Mouse (Mus musculus) left cerebral cortex, adult 11 months (tissue): ENCODE data around the gene Coro2b.
"Not testable (repeated sequence)": the region's sequence is repeated elsewhere in the genome, so short reads cannot be mapped to it uniquely, and the experiment has no call there.

Source experiments
- DNase-seq: peaks from one replicate; pipeline ENCODE4 v3.0.0; 2022; ENCODE audit warnings: low spot score

Coro2b gene

DNA sequence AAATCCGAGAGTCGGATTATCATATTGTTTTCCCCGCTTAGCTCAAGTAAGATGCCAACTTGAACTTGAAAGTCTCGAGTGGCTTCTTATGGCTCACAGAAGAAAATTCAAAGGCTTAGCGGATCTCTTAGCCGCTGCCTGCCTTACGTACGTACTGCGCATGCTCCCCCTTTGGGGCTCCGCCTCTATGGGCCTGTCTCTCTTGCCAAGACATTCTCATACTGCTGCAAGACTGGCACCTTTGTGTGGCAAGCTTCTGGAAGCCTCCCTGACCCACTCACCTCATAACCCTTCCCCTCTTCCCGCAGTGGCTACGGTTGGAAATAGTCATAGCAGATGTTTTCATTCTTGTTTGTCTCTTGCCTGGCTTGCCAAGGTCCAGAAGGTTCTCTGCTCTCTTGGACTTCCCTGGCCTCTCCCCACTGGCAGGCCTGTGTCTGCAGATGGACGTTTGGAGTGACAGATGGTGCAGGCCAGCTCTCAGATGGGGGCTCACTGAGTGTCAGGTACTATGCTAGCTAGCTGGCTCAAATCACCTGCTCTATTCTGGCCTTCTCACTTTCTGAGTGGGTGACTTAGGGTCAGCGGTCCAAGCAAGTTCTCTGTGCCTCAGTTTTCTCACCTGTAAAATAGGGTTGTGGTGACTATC, 65.2 kb downstream of the Coro2b start:
- DNase-seq = no peak

DNA sequence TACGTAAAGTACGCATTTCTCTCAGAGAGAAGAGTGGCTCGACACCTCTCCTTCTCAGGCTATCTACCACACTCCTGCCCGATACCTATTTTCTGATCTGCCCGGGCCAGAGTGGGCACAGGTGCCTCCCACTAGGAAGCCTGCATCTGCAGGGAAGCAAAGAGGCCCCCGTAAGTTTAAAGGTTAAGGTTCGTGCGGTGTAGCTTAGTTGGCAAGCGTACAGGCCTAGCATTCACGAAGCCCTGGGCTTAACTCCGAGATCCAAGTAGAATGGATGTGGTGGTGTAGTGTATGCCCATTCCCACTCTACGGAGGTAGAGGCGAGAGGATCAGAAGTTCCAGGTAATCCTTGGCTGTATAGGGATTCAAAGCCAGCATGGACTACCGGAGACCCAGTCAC, 65.8 kb downstream of the Coro2b start:
- DNase-seq = no peak

DNA sequence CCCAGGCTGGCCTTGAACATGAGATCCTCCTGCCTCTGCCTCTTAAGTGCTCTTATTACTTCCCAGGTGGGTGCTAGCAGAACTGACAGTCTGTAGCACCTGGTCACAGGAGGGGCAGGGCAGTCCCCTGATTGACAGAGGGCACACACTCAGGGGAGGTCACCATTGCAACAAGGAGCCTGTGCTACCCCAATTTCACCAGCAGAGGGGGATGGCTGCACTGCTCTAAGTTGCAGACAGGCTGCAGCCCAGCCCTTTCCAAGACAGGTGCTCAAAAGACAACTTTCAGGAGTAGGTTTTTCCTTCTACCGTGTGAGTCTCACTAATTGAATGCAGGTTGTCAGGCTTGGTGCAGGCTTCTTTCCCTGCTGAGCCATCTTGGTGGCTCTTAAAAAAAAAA, 66.4 kb downstream of the Coro2b start:
- DNase-seq = peak; percentile 76

DNA sequence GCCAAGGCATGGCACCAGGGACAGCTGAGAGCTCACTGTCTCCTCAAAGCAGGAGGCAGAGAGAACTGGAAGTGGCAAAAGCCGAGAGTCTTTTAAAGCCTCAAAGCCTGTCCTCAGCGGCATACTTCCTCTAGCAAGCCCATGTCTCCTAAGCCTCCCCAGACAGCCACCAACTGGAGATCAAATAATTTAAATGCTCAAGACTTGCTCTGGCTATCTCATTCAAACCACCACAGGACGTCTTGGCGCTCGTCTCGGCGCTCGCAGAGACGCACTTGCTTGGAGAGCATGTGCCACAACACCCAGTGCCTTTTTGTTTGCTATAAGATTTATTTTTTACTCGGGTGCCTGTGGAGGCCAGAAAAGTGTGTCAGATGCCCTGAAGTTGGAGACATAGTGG, 67.1 kb downstream of the Coro2b start:
- DNase-seq = no peak

DNA sequence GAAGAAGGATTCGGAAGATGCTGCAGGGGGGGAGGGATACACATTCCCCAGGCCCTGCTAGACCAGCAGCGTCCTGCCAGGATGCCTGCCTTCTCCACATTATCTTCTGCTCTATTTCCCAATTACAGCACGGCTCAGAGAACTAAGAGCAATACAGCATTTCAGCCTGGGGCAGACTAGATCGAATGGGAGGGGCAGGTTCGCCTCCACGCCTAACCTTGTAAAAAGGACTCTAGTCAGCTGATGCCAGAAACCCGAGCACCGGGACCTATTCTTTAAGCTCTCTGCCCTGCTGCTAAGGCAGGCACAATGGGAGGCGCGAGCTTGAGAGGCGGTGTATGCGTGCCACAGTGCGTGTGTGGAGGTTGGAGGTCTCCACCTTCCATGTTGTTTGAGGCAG, 67.7 kb downstream of the Coro2b start:
- no peak for DNase-seq

DNA sequence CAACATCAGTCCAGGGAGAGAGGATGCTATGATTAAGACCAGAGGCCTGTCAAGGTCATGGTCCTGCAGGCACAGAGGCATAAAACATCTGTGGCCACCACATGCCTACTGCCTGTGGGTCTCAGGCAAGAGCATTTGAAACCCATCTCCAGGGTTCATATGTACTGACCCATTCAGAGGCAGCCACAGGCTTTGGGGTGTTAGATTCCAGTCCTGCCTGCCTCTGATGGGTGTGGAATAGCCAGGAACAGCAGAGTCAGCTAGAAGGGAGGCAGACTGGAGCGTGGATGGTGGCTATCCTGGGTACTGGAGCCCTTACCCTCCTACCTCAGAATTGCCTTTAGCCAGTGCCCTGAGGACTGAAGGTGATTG, 69.4 kb downstream of the Coro2b start:
- no peak for DNase-seq

DNA sequence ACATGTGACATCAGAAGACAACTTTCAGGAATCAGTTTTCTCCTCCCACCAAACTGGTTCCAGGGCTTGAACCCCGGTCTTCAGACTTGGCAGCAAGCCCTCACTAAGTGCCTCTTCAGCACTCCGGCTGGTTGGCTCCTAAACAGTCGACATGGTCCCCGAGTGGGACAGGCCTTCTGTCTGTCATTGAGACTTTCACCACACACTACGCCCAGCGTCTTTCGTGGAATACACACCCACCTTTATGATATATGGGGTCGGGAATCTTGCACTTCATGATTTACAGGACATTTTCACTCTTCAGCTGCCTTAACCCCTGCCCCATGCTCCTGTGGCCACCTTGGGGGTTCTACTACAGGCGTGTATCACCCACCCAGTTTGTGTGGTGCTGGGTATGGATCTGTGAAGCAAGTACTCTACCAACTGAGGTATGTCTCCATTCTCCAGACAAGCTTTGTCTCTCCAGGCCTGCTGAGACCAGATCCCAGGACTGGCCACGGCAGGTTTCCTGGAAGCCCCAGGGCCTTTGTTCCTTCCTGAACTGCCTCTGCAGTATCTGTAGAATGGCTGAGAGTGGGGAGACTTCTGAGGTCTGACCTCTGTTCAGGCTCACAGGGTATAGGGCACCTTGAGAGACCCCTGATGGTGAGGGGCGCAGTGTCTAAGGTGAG, 70.0 kb downstream of the Coro2b start:
- no peak for DNase-seq

DNA sequence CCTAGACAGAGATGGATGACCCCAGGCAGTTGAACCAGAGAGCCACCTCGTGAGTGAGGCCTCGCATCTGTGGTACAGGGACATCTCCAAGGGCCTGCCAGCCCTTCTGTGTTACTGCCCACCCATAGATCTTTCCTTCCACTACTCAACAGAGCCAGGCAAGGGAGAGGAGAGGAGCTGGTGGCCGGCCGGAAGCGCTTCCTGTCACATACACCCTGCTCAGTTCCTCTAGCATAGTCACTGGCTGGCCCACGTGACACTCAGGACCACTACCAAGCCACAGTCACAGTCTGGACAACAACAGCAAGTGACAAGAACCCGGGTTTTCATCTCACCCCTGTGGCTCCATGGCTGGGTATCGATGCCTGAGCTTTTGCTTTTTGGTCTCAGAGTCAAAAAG, 70.8 kb downstream of the Coro2b start:
- no peak for DNase-seq

DNA sequence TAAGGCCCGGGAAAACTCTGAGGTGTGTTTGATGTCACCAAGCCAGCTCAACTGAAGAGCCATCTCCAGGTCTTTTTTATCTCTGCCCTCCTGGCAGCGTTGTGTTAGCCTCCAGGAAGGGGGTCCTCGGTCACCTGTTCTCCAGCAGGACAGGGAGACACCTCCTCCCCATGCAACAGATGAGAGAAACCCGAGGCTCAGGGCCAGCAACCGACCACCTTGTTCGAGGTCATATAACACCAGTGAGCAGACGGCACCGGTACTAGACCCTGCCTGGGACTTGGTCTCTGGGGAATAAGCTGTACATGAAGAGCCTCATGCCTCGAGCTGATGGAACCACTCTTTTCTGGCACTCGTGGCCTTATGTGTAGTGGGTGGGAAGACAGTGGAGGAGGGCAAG, 72.1 kb downstream of the Coro2b start:
- no peak for DNase-seq

DNA sequence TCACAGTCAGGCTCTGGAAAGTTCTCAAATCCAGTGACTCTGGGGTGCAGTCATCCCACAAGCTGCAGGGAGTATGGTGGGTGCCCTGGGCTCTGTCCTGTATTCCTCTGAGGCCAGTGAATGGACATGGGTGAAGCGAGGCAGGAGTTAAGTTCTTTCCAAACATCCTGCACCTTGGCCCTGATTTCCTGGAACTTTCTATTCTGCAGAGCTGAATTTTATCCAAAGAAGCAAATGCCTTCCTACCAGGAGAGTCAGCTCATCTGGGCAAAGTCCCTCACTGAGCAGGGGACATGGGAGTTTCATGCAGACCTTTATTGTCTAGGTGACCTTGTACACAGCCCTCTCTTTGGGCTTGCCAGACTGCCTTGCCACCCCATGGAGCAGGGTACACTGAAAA, 75.1 kb downstream of the Coro2b start:
- no peak for DNase-seq

DNA sequence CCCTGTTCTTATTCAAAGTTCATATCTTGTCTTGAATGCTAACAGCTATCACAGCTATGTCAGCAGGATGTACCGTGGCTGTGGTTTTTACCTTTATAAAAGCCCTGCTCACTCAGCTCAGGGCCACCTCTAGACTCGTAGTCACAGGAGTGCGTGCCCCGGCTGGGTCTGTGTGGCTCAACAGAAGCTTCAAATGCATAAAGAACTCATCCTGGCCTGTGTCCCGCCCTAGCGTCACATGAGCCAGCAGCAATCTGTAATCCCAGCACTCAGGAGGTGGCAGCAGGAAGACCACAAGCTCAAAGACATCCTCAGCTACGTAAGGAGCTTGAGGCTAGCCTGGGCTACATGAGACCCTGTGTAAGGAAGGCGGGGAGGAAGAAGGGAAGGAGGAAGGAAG, 75.7 kb downstream of the Coro2b start:
- no peak for DNase-seq

DNA sequence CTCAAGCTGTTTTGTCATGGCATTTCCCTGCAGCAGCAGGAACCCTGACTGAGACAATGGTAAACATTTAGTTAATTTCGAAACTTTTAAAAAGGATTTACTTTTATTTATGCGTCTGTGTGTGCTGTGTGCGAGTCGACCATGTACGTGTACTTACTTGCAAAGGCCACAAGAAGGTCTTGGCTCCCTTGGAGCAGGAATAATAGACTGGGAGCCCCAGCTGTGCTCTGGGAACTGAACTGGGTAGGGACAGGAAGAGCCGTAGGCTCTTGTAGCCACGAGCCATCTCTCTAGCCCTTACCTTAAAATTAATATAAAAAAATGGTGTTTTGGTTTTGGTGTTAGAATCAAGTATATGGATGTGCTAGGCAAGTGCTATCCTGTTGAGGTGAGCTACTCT, 76.8 kb downstream of the Coro2b start:
- DNase-seq = no peak

DNA sequence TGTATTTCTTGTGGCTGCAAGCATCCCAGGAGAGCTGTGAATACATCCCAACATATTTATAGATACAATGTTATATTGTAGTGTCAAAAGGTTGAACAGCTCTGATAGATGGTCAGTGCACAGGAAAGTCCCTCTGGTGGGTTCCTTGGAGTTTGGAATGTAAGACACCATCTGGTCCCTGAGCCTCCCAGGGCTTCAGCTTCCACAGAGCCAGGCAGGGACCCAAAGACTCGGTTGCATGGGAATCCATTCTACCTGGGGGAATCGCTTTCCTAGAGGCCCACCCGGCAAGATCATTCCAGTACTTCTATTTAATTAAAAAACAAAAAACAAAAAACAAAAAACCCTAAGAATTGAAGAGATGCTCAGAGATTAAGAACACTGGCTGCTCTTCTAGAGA, 78.4 kb downstream of the Coro2b start:
- DNase-seq = no peak

DNA sequence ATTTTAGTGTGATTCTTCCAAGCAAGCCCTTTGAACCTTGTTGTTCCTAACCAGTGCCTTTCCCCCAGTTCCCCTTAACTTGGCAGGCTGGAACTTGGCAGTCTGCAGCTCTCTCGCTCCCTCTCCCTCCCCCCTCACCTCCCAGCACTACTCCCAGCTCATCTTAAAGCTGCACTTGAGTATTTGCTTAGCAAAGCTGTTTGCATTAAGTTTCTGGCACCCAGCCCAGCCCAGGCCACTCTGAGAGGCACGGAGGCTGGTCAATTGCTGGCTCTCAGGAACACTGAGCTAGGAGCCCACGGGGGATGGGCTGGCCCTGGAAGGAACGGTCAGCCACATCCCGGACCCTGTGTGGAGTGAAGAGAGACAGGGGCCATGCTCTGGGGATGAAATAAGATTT, 80.8 kb downstream of the Coro2b start:
- DNase-seq = no peak

DNA sequence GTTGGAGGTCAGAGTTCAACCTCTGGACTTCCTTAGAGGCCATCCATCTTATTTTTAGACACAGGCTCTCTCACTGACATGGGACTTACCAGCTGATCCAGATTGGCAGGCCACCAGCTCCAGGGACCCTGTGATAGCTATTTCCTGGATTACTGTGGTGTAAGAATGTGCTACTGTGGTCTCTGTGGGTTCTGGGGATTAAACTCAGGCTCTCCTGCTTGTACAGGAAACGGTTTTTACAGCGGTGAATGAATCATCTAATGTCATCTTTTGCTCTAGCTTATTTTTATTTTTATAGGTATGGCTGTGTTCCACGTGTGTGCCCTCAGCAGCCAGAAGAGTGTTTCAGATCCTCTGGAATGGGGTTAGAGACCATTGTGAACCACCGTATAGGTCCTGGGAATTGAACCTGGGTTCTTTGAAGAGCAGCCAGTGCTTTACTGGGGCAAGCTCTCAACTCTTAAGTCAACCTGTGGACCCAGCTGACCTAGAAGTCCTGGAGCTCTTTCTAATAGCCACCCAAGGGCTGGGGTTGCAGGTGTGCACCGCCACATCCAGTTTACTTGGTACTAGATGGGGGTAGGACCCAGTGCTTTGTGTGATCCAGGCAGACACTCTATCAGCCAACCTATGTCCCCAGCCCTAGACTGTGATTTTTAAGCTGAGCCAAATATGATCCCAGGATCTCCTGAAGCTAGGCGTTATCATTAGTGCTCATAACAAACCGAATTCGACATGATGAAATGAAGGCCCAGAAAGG, 81.5 kb downstream of the Coro2b start:
- no peak for DNase-seq

DNA sequence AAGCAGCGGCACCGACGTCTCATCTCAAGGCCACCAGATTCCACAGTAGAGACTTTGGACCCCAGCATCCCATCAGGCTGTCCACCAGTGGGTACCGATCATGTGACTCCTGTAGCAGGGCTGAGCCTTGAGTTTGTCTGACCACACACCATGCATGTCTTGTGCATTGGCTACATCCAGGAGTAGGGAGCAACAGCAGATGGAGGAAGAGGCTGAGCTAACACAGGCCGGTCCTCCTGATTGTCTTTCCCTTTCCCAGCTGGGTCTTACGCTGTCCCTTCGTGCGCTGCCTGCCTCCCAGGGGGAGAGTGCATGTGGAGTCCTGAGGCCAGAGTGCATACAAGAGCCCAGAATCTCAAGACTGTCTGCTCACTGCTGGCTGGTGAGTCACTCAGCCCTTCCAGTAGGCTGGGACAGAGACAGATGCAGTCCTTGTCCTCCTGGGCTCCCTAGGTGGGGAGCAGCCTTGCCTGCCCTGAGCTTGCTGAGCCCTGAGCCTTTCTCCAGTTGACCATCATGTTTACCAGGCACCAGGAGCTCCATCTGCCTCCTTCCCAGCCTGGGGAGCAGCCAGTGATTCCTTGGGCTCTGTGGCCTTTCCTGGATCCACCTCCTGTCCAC, 84.4 kb downstream of the Coro2b start:
- DNase-seq = no peak

DNA sequence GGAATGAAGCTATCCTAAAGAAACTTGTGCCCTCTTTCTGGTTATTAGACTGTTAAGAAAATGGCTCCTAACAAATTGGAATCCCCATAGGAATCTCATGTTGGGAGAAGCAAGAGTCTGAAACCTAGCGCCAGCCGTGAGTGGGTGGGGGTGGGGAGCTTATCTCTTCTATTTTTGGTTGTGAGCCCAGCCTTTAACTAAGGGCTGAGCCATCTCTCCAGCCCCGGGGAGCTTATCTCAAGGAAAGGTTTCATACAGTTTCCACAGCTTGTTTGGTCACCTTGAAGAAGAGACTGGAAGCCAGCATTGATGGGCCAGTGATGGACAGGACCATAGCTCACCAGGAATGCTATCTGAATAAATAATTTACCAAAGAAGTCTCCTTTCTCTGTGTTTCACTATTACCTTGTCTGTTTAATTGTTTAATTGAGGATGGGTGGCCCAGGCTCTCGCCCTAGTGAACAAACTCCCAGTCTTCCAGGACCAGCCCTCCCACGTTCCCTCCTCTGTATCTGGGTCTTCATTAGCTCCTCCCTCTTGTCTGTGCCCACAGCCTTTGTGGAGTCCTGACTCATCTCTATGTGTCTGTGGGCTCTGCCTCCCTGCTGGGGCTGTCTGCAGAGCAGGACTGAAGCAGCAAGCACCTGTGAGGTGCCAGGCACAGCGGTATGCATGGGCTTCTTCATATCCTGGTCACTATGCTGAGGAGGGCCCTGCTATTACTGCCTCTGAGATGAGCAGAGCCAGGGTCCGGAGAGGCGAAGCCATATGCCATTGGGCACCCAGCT, 85.1 kb downstream of the Coro2b start:
- no peak for DNase-seq

DNA sequence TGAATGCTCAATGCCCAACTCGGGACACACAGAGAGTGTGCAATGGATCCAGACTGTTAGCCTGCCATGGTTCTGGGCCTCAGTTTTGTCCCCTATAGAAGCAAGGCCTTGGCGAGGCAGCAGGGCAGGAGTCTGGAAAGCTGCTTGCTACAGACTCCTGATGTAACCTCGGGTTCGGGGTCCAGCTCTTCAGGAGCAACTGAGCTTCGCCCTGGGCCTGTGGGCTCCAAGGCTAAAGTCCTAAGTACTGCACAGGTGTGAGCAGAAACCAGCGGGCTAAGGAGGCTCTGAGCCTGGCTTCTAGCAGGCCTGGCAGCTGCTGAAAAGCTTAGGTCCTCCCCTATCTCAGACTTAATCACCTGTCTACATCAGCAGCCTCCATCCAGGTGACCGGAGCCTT, 86.0 kb downstream of the Coro2b start:
- no peak for DNase-seq

DNA sequence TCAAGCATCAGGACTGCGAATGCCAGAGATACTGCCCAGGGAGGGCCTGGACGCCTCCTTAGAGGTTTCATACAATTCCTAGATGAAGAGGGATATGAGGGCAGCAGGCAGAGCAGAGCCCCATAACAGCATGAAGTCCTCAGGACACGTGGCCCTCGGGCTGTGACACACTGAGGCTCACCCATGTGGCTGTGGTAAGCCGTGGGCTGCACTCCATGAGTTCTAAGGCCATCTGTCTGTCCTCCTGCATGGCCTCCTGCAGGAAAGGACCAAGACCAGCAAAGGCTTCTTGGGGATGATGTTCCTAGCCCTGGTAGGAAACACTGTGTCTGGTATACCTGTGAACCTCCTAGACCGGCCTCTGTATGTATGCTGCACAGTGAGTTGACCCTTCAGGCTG, 86.5 kb downstream of the Coro2b start:
- no peak for DNase-seq

DNA sequence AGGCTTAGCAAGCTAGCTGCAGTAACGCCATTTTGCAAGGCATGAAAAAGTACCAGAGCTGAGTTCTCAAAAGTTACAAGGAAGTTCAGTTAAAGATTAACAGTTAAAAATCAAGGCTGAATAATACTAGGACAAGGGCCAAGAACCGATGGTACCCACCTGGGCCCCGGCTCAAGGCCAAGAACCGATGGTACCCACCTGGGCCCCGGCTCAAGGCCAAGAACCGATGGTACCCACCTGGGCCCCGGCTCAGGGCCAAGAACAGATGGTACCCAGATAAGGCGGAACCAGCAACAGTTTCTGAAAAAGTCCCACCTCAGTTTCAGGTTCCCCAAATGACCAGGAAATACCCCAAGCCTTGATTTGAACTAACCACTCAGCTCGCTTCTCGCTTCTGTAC, 89.5 kb downstream of the Coro2b start:
- not testable (repeated sequence) for DNase-seq

DNA sequence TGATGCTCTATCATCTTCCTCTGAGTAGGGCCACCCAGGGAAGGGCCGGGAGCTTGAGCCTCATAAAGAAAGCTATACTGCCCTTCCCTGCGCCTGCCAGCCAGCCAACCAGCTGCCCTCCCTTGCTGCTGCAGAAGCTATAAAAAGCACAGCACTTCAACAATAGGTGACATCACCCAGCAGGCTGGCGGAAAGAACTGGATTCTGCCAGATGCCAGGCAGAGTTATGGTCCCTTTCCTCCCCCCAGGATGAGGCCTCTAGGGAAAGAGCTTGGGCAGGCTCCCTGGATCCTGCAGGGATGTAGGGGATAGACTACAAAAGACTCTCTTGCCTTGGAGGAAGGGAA, 98.1 kb downstream of the Coro2b start:
- peak; percentile 73 for DNase-seq

DNA sequence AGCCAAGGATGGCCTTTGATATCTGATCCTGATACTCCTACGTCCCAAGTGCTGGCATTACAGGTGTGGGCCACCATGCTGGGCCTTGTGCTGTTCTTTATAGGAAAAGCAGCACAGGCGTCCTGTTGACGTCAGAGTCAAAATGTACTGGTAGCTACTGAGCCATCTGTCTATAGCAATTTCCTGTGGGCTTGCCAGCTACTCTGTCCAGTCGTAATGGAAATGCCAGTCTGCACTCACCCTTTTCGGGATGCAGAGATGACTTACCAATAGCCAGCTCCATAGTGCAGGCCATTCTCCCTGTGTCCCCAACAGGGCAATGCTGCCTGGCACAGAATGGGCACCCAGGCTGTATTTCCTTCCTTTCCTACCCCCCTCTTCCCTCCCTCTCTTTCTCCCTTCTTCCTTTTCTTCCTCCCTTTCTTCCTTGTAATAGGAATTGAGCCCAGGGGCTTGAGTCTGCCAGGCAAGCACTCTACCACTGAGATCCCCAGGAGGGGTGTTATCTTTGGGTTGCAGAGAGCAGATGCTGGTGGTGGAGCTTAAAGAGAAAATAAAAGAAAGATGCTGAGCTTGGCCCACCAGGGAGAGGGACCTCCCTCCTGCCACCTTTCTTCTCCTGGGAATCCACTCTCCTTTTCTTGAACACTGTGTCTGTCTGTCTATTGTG, 98.6 kb downstream of the Coro2b start:
- DNase-seq = no peak
